Mouse (Mus musculus) cerebellum, adult (tissue): ENCODE results near the gene Hdac9.

ENCODE experiments used
- ATAC-seq: cut with Nextera tagmentation; 2 replicates; pipeline ENCODE4 v1.9.2; 2017; ENCODE audit warnings: mild to moderate bottlenecking, moderate library complexity, mixed read lengths; ENCODE audit not compliant: insufficient number of reproducible peaks, low FRiP score, low TSS enrichment

The Hdac9 gene

GRCm38 (mm10) chr12:34619101-34619500 is 297.8 kb downstream of the Hdac9 start:
- ATAC-seq = no peak

- ATAC-seq = no peak
Measured at GRCm38 (mm10) chr12:34618321-34618720, 298.6 kb downstream of the Hdac9 start.

DNA sequence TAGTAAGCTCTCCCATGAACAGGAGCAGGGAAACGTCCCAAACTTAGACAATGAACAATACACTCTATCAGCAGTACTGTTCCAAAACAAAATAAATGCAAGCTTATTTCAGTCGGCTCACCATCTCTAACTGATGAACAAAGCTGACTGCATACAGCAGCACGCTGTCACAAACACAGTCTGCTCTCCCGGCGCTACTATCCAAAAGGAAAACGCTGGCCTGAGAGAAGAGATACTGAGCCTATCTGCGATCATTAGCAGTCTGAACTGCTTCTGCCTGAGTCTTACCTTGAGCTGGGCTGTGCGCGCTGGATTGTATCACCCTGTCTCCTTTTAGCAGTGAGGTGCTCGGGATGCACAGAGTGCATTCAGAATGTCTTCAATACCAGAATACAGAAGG is 299.1 kb downstream of the Hdac9 start:
- no peak for ATAC-seq

DNA sequence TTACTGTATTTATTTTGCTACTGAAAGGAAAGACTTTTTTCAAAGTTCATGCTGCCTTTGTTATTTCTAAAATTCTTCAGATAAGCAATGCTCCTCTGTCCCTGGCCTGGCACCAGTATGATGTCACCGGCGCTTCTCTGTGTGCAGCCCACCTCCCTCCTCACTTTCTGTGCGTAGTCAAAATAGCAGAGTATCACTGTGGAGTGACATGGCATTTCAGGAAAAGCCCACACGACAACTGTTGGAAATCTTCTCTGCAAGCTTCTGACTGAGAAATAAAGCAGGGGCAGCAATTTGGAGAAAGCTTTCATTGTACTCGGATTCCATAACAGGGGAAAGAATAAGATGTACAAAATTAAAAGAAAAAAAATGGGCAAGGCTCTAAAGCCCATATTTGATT is 302.1 kb downstream of the Hdac9 start:
- no peak for ATAC-seq

- ATAC-seq = no peak
Measured at GRCm38 (mm10) chr12:34612511-34612910, 304.4 kb downstream of the Hdac9 start.

DNA sequence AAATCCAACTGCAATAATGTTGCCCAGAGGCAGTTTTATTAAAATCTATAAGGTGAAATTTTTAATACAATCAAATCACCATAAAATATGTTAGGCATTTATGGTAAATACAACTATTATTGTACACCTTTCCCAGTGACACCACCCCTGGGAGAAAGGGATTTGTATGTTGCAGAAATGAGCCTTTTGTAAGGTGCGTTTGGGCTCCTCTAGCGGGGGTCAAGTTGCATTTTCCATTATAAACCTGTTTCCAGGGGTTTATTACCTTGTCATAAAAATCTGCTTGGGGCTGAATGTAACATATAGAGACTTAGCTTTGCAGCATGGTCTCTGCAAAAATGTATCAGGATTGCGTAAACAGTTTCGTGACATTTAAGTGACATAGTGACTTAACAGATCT is 312.4 kb downstream of the Hdac9 start:
- ATAC-seq = no peak

DNA sequence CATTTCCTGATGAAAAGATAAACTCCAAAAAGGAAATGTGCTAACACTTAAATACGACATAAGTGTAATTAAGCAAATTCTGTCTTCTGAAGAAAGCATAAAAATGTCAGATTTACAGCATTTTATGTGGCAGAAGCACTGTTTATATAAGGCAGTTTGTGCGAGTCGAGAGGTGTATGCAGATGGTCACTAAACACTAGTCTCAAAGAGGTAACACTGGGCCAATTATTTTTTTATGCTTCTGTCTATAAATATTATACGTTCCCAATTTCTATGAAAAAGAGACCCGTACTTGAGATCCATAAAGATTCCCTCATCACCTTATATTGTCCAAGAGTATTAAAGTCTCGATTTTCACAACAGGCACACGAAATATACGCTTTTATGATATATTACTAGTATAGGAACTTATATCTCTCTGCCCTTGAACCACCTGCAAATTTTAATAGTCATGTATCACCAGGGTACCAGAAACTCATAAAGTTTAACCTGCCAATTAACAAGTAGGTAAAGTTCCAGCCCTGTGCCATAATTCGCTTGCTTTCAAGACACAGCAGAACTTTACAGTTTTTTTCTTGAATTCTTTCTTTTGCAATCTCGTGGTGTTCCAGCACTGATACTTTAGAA is 322.6 kb downstream of the Hdac9 start:
- ATAC-seq = no peak

GRCm38 (mm10) chr12:34587171-34587570 is 329.7 kb downstream of the Hdac9 start:
- no peak for ATAC-seq

DNA sequence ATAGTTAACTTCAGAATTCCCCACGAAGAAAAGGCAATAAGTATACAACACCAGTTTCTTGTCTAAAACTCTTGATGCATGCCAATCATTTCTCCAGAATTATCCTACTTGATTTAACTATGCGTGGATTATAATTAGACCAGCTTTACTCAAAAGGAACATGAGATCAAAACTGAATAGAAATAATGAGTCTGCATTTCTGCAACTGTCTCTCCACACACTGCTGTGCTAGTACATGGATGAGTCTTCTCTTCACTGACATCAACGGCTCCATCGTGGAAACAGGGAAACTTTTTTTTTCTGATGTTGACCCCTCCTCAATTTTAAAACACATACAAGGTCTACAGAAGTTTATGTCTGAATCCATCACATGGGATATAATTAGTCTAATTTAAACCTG is 334.4 kb downstream of the Hdac9 start:
- ATAC-seq = no peak

- ATAC-seq = no peak
Measured at GRCm38 (mm10) chr12:34579220-34579619, 337.7 kb downstream of the Hdac9 start.

DNA sequence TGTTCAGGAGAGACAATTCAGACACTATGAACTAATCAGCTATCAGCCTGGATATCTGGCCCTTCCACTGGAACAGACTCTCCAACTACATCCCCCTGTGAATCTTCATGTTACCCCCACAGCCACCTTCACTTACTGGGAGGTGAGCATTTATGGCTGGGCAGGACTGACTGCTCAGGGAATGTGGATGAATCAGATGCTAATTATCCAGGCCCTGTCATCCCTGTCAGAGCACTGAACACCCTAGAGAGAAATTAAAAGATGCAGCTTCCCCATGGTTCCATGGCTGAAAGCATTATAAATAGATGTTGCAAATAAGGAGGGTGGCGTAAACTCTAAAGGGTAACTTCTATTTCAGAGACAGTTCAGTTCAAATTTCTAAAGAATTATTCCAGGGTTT is 345.8 kb downstream of the Hdac9 start:
- ATAC-seq = no peak

- ATAC-seq = no peak
Measured at GRCm38 (mm10) chr12:34569472-34569871, 347.4 kb downstream of the Hdac9 start.

DNA sequence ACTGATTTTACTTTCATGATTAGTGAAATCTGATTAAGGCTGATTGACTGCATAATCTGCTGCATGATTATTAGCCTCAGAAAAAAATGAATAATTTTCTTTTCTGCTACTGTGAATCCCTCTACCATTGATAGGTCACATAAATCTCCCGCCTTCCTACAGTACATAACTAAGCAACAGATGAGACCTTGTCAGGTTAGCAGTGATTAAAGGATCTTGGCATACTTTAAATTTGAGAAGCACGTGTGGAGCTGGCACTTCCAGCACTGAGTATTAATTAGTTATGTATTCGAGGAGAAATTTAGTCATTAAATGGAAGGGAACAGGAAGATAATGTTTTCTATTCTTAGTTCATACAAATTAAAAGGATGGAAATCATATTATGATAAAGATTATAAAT is 347.8 kb downstream of the Hdac9 start:
- no peak for ATAC-seq

- ATAC-seq = no peak
Measured at GRCm38 (mm10) chr12:34562331-34562730, 354.6 kb downstream of the Hdac9 start.

DNA sequence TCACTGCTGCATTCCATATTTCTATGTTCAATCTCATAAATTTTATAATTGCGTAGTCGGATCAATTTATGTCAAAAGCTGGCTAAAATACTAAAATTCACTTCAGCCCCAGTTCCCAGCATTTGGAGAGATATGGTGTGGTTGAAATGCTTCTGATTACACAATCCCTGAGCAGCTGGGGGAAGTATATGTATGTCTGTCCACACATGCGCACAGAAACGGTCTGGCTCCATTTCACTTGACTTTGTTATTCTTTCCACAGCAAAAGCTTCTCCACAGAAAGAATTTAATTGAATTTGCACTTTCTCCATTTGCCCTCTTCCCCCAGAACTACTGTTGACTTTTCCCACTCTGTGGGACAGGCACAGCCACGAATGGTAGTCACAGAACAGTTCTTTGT is 357.9 kb downstream of the Hdac9 start:
- ATAC-seq = no peak

DNA sequence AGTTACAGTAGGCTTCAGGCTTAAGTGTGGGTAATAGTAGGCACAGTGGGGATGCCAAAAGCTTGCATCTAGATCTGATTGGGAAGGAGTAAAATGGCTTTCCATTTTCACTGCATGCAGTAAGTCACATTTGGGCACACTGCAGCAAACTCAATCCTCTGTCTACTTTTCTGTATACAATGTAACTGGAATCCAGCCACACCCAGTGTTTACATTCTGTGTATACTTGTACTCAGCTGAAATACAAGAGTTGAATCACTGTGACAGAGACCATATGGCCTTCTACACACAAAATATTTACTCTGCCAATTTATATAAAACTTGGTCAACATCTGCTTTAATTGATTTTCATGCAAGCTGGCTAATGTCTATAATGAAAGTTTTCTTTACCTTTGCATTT is 362.1 kb downstream of the Hdac9 start:
- no peak for ATAC-seq

DNA sequence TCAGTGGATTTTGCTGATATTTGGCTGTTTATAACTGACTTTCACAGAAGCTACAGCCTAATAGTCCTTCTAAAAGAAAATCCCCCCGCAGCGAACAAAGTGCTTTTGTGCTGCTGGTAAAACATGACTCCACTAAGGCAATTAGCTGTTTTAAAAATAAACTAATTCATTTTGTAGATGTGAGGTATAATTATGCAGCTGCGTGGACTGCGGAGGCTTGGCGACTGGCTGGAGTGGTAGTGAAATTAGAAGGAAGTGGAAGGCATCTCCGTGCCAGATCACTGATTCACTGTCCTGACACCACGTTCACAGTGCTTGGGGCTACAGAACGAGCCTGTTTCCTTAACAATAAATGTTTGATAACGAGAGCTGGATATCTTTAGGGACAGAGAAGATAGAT is 366.6 kb downstream of the Hdac9 start:
- no peak for ATAC-seq

DNA sequence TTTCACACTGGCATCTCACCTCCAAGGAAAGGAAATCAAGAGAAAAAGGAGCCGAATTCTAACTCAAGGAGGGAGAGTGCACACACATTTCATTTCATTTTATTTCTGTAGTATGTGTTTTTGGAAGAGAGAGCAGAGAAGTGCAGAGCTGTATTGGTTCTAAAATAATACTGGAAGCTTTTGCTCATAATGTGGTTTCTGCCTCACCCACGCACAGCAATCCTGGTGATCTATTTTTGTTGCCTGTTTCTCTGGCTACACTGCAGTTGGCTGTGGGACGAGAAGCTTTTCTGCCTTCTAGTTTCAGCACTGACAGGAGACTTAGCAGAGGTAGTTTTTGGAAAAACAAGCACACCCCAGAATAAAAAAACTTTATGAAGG is 387.7 kb downstream of the Hdac9 start:
- ATAC-seq = peak; percentile 46; the same call in 1 of the 2 replicates

DNA sequence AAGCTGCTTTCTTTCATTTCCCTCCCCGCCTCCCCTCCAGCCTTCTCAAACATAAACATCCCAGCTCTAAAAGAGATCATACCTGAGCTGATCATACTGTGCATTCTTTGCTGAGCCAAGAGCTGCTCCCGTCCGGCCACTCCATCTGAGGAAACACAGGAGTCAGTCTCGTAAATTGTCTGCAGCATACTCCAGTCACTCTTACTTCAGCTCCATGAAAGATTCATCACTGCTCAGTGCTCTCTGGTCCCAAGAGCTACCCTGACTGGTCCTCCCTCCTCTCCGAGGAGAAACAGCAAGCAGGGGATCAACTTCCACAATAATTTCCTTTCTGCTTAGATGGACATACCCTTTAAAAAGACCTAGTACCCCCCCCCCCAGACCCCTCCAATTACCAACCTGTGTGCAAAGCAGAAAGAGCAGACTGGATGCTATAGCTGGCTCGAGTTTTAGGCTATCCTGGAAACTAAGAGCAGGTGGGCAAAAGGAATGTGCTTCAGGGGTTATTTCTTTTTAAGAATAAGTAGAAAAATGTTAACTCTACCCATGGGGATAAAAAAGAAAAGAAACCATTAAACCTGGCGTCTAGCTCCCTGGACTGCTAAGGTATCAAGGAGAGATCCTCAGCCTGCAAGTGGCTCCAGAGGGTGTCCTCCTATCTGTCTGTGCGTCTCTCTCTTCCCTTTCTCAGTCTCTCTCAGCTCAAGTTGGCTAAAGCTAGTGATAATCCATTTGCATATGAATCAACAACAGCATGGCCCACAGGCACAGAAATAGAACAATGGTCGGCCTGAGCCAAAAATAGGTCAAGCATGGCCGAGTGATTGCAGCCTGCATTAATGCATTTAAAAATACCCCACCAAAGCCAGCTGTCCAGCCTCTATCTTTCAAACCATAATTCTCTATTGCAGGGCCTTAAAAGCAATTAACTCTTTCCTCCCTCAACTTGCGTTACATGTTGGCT is 388.4 kb downstream of the Hdac9 start:
- peak; percentile 76 for ATAC-seq

DNA sequence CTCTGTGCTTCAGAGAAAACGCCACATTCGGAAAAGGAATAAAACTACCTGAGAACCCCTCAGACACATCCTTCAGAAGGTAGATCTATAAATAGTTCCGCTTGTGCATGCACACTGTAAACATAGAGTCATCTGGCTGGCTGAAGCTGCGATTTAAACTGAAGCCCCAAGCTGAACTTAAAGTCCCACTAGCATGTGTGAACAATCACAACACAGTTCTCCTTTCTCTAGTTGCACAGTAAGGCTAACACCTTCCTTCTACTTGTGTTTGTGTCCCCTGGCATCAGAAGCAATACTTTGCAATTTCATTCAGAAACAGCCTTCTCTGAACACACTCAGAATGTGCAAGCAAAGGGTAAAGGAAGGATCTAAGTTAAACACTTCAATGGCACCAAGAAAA is 389.1 kb downstream of the Hdac9 start:
- no peak; the same call in 1 of the 2 replicates for ATAC-seq

GRCm38 (mm10) chr12:34521468-34521867 is 395.4 kb downstream of the Hdac9 start:
- ATAC-seq = no peak
